Mouse (Mus musculus) hindbrain, embryonic 10.5 days (tissue): ENCODE measurements at regions not wholly inside any gene's neighbourhood (a gene's known extent, or its start where the extent isn't known, plus 50 kb on each side); places are given as distances from the start of the nearest gene placed in this dataset.

ENCODE experiments used
- DNase-seq: peaks from one replicate; pipeline ENCODE4 v3.0.0-alpha.2; 2017; ENCODE audit warnings: low spot score
- H3K27ac ChIP-seq: fragments of 300-500 bp; sonication (generic); 2 replicates; pipeline ENCODE4 v1.5.1; 2016; ENCODE audit warnings: mild to moderate bottlenecking, moderate library complexity
- H3K27me3 ChIP-seq: fragments of 300-500 bp; sonication (generic); 2 replicates; pipeline ENCODE4 v1.6.1; 2016; ENCODE audit warnings: mild to moderate bottlenecking; ENCODE audit not compliant: poor library complexity, insufficient read depth, severe bottlenecking
- H3K36me3 ChIP-seq: fragments of 300-500 bp; sonication (generic); 2 replicates; pipeline ENCODE4 v1.6.1; 2016; ENCODE audit warnings: mild to moderate bottlenecking, moderate library complexity
- H3K4me1 ChIP-seq: fragments of 300-500 bp; sonication (generic); replicated peaks from 2 replicates; pipeline ENCODE4 v1.6.1; 2016; ENCODE audit warnings: mild to moderate bottlenecking
- H3K4me3 ChIP-seq: fragments of 300-500 bp; sonication (generic); 2 replicates; pipeline ENCODE4 v1.5.1; 2016; ENCODE audit warnings: mild to moderate bottlenecking, moderate library complexity
- H3K9me3 ChIP-seq: fragments of 300-500 bp; sonication (generic); 2 replicates; pipeline ENCODE4 v1.6.1; 2016; ENCODE audit warnings: mild to moderate bottlenecking, moderate library complexity
- WGBS: fragments of 180-500 bp; shearing (Covaris S2); methylation state at CpG from one replicate; pipeline ENCODE4 v1.1.7; 2016; 5-methylcytosine and 5-hydroxymethylcytosine counted together

DNA sequence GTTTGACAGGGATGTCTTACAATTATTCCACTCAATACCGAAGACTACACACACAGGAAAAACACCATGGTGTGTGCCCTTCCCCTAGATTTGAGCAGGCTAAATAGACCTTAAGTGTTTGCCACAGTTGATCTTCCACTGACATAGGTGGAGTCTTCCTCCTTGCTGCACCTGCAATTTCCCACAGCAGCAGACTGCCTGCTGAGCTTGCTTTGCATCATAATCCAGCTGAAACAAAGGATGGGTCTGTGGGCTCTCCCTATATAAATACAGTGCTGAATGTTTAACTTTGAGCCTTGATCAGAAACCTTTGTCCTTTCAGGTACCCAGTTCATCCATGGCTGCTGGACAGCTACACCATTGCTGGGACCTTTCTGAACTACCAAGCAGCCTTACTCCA lies 334.3 kb downstream of the Lmbrd1 start:
- DNase-seq = no peak
- no peaks in the 10 kb centered on the region for H3K4me1 ChIP-seq
- H3K27ac ChIP-seq = no peak overlapping the region
- no peaks in the 10 kb centered on the region for H3K36me3 ChIP-seq
- WGBS = 77% methylated on average over 1 of the region's 1 CpGs
- H3K4me3 ChIP-seq = no peak overlapping the region
- H3K9me3 ChIP-seq = no peaks in the 10 kb centered on the region
- H3K27me3 ChIP-seq = no peaks in the 10 kb centered on the region
